Mouse (Mus musculus): ENCODE data around the gene Pkd1l1.

GRCm38 (mm10) chr11:8936431-8937110 lies 36.5 kb downstream of the Pkd1l1 start:
- TF ChIP-seq POLR2A (IDR thresholded peaks at IDR 0.05; ENCODE audit: insufficient read length, low read depth) (no peak), REST (IDR thresholded peaks at IDR 0.05; ENCODE audit: insufficient read depth, insufficient read length) (no peak), E2F4 (IDR thresholded peaks at IDR 0.05; ENCODE audit: insufficient read depth) (no peak), TCF12 (IDR thresholded peaks at IDR 0.05; ENCODE audit: insufficient read depth, poor library complexity, severe bottlenecking) (no peak), MYOG (IDR thresholded peaks at IDR 0.05; ENCODE audit: control insufficient read depth in 1 of 3, insufficient read depth in 1 of 3, insufficient read length in 2 of 3, low read depth in 2 of 3) (no peak), TCF3 (IDR thresholded peaks at IDR 0.05; ENCODE audit: insufficient read length, low read depth) (no peak), MAX (IDR thresholded peaks at IDR 0.05; ENCODE audit: low read depth) (no peak), MYOD1 (IDR thresholded peaks at IDR 0.05; ENCODE audit: control insufficient read depth in 1 of 3, insufficient read length in 2 of 3, low read depth in 2 of 3) (no peak), SRF (IDR thresholded peaks at IDR 0.05; ENCODE audit: control insufficient read depth, insufficient read length, low read depth) (no peak)

Data from myocyte (in vitro differentiated cells).